Mouse (Mus musculus) lung, postnatal 0 days (tissue): ENCODE measurements at regions not wholly inside any gene's neighbourhood (a gene's known extent, or its start where the extent isn't known, plus 50 kb on each side); places are given as distances from the start of the nearest gene placed in this dataset.

Experiments used
- ATAC-seq: fragments of 200-750 bp; cut with Nextera tagmentation; 2 replicates; pipeline ENCODE4 v1.8.0; 2017; ENCODE audit warnings: moderate library complexity
- DNase-seq: peaks from one replicate; pipeline ENCODE4 v3.0.0-alpha.2; 2016; ENCODE audit warnings: low spot score
- H3K27ac ChIP-seq: fragments of 300-500 bp; sonication (generic); 2 replicates; pipeline ENCODE4 v1.5.1; 2014; ENCODE audit warnings: antibody characterized with exemption, mild to moderate bottlenecking, low read length, mixed read lengths
- H3K27me3 ChIP-seq: fragments of 300-500 bp; sonication (generic); replicated peaks from 2 replicates; pipeline ENCODE4 v1.6.1; 2014; ENCODE audit warnings: low read length, mixed read lengths; ENCODE audit not compliant: insufficient read depth
- H3K36me3 ChIP-seq: fragments of 300-500 bp; sonication (generic); 2 replicates; pipeline ENCODE4 v1.6.1; 2014; ENCODE audit warnings: low read length, mixed read lengths; ENCODE audit not compliant: insufficient read depth
- H3K4me1 ChIP-seq: fragments of 300-500 bp; sonication (generic); 2 replicates; pipeline ENCODE4 v1.6.1; 2014; ENCODE audit warnings: antibody characterized with exemption, low read depth, low read length, mixed read lengths; ENCODE audit not compliant: insufficient read depth
- H3K4me2 ChIP-seq: fragments of 300-500 bp; sonication (generic); replicated peaks from 2 replicates; pipeline ENCODE4 v1.6.1; 2014; ENCODE audit warnings: low read depth, mild to moderate bottlenecking, low read length, moderate library complexity, mixed read lengths
- H3K4me3 ChIP-seq: fragments of 300-500 bp; sonication (generic); 2 replicates; pipeline ENCODE4 v1.5.1; 2014; ENCODE audit warnings: low read depth, low read length
- H3K9ac ChIP-seq: fragments of 300-500 bp; sonication (generic); replicated peaks from 2 replicates; pipeline ENCODE4 v1.6.1; 2014; ENCODE audit warnings: low read depth, mild to moderate bottlenecking
- H3K9me3 ChIP-seq: fragments of 300-500 bp; sonication (generic); 2 replicates; pipeline ENCODE4 v1.6.1; 2016; ENCODE audit warnings: low read length, mixed read lengths
- CTCF ChIP-seq: IDR thresholded peaks from 2 replicates; pipeline ENCODE4 v1.5.1; 2016; ENCODE audit warnings: antibody characterized with exemption, mild to moderate bottlenecking
- EP300 ChIP-seq: IDR thresholded peaks from 2 replicates; pipeline ENCODE4 v1.6.1; 2016; ENCODE audit warnings: antibody characterized with exemption, mild to moderate bottlenecking, control low read depth
- WGBS: fragments of 180-500 bp; shearing (Covaris S2); extraction: QIAGEN DNeasy Blood & Tissue Kit; methylation state at CpG from one replicate; pipeline ENCODE4 v1.1.7; 2014; 5-methylcytosine and 5-hydroxymethylcytosine counted together

GRCm38 (mm10) chr16:54983759-54984218 is 314.0 kb downstream of the Zpld1 start:
- H3K36me3 ChIP-seq = no peaks in the 10 kb centered on the region
- no peak for ATAC-seq
- no peaks in the 10 kb centered on the region for H3K9me3 ChIP-seq
- no peaks in the 10 kb centered on the region for H3K4me1 ChIP-seq
- H3K27ac ChIP-seq = no peak overlapping the region
- no peaks in the 10 kb centered on the region for H3K27me3 ChIP-seq
- DNase-seq = peak; percentile 46
- H3K4me2 ChIP-seq = 0 out of 2 replicates have a peak overlapping the region, but pooled peaks have one; percentile 3
- TF ChIP-seq CTCF (peak; percentile 80), EP300 (no peak)
- WGBS = 2% methylated on average over 9 of the region's 9 CpGs
- no peak overlapping the region for H3K9ac ChIP-seq
- no peak overlapping the region for H3K4me3 ChIP-seq

GRCm38 (mm10) chr16:54970356-54970755 is 327.4 kb downstream of the Zpld1 start:
- no peak overlapping the region for H3K27ac ChIP-seq
- no peak overlapping the region for H3K4me2 ChIP-seq
- no peak for ATAC-seq
- no peaks in the 10 kb centered on the region for H3K9me3 ChIP-seq
- no peak overlapping the region for H3K9ac ChIP-seq
- no peaks in the 10 kb centered on the region for H3K4me1 ChIP-seq
- DNase-seq = no peak
- TF ChIP-seq CTCF (no peak), EP300 (no peak)
- H3K4me3 ChIP-seq = no peak overlapping the region
- H3K27me3 ChIP-seq = no peaks in the 10 kb centered on the region
- no peaks in the 10 kb centered on the region for H3K36me3 ChIP-seq
- 69% methylated on average over 6 of the region's 6 CpGs for WGBS

- Histone ChIP-seq H3K9ac (no peak overlapping the region), H3K27ac (no peak overlapping the region), H3K9me3 (no peaks in the 10 kb centered on the region), H3K4me2 (no peak overlapping the region), H3K27me3 (no peaks in the 10 kb centered on the region), H3K4me3 (no peak overlapping the region), H3K36me3 (no peaks in the 10 kb centered on the region), H3K4me1 (no peaks in the 10 kb centered on the region)
- ATAC-seq (no peak), DNase-seq (no peak)
- WGBS = 82% methylated on average over 7 of the region's 7 CpGs
- TF ChIP-seq EP300 (no peak), CTCF (no peak)
Measured at GRCm38 (mm10) chr16:54943808-54944315, 353.9 kb downstream of the Zpld1 start.

- ATAC-seq (no peak), DNase-seq (no peak)
- no peaks in the 10 kb centered on the region for H3K36me3 ChIP-seq
- no peak overlapping the region for H3K4me3 ChIP-seq
- H3K27ac ChIP-seq = no peak overlapping the region
- H3K4me2 ChIP-seq = no peak overlapping the region
- no peaks in the 10 kb centered on the region for H3K27me3 ChIP-seq
- H3K9ac ChIP-seq = no peak overlapping the region
- no peaks in the 10 kb centered on the region for H3K4me1 ChIP-seq
- WGBS = 83% methylated on average over 3 of the region's 3 CpGs
- H3K9me3 ChIP-seq = no peaks in the 10 kb centered on the region
- no peak for TF ChIP-seq CTCF
- no peak for TF ChIP-seq EP300
Measured at GRCm38 (mm10) chr16:54928259-54928658, 369.5 kb downstream of the Zpld1 start.

- Histone ChIP-seq H3K27me3 (no peaks in the 10 kb centered on the region), H3K4me1 (no peaks in the 10 kb centered on the region), H3K27ac (no peak overlapping the region), H3K4me2 (no peak overlapping the region), H3K4me3 (no peak overlapping the region), H3K9me3 (no peaks in the 10 kb centered on the region), H3K36me3 (no peaks in the 10 kb centered on the region), H3K9ac (no peak overlapping the region)
- TF ChIP-seq EP300 (no peak), CTCF (no peak)
- no peak for DNase-seq
- 88% methylated on average over 4 of the region's 4 CpGs for WGBS
- ATAC-seq = no peak
Measured at GRCm38 (mm10) chr16:54902911-54903310, 394.9 kb downstream of the Zpld1 start.

GRCm38 (mm10) chr16:54901461-54901860 is 396.3 kb downstream of the Zpld1 start:
- H3K27me3 ChIP-seq = no peaks in the 10 kb centered on the region
- H3K4me2 ChIP-seq = no peak overlapping the region
- ATAC-seq (no peak), DNase-seq (no peak)
- H3K4me1 ChIP-seq = no peaks in the 10 kb centered on the region
- TF ChIP-seq CTCF = no peak
- TF ChIP-seq EP300 = no peak
- H3K27ac ChIP-seq = no peak overlapping the region
- no peak overlapping the region for H3K4me3 ChIP-seq
- WGBS = 68% methylated on average over 1 of the region's 1 CpGs
- no peaks in the 10 kb centered on the region for H3K36me3 ChIP-seq
- no peak overlapping the region for H3K9ac ChIP-seq
- no peaks in the 10 kb centered on the region for H3K9me3 ChIP-seq

- no peaks in the 10 kb centered on the region for H3K4me1 ChIP-seq
- DNase-seq (no peak), ATAC-seq (no peak)
- H3K4me3 ChIP-seq = no peak overlapping the region
- WGBS = 70% methylated on average over 5 of the region's 5 CpGs
- no peak overlapping the region for H3K9ac ChIP-seq
- no peak overlapping the region for H3K4me2 ChIP-seq
- H3K27me3 ChIP-seq = no peaks in the 10 kb centered on the region
- no peaks in the 10 kb centered on the region for H3K36me3 ChIP-seq
- no peak for TF ChIP-seq CTCF
- H3K27ac ChIP-seq = no peak overlapping the region
- H3K9me3 ChIP-seq = no peaks in the 10 kb centered on the region
Measured at GRCm38 (mm10) chr16:54894661-54895060, 403.1 kb downstream of the Zpld1 start.
